Mouse (Mus musculus): ENCODE measurements around the gene Rps19bp1. TPM values are rescaled to one million over a fixed set of nuclear protein-coding genes. Genes with fewer than 3 reads are reported as not detected.
A peak's percentile ranks its signal among the peaks of the same experiment; 100 is the strongest.

Gene Rps19bp1
- total RNA-seq, 1 experiment from 2014 or later: 6.2 TPM

DNA sequence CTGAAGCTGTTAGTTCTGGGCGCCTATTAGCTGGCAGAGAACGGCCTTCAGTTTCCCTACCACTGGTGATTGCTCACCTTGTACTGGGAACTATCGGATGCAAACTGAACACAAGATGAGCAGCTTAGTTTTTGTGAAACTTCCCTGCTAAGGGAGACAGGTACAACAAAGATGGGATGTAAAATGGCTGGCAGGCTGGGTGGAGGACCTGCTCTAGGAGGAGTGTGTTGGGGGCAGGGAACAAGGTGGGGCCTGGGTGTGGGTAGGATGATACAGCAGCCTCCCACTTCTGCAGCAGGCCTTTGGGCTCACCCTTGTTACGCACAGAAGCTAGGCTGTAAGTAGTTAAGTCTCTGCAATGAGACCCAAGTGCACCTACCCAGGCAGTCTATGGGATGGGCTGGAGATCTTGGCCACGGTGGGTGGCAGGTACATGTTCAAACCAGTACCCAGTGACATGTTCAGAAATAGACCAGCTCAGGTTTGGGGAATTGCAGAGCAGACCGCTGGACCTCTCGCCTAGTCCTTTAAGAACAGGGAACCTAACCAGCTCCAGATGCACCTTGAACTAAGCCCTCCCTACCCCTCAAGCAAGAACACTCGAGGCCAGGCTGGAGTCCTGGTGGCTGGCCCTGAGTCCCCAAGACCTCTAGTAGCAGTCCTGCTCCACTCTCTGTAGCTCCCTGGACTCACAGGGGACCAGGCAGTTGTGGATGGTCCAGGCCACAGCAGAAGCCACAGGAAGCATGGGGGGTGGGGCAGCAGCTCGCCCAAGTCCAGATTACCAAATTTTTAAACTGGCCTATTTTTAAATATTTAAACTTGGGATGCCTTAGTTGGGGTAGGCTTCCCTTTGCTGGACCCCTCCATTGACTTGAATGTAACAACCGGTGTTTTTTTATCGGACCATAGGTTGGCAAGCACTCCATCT, 5.6 kb downstream of the Rps19bp1 start:
- no peak for ATAC-seq (ENCODE audit: extremely low read depth, insufficient number of reproducible peaks, low FRiP score, poor library complexity, severe bottlenecking)

DNA sequence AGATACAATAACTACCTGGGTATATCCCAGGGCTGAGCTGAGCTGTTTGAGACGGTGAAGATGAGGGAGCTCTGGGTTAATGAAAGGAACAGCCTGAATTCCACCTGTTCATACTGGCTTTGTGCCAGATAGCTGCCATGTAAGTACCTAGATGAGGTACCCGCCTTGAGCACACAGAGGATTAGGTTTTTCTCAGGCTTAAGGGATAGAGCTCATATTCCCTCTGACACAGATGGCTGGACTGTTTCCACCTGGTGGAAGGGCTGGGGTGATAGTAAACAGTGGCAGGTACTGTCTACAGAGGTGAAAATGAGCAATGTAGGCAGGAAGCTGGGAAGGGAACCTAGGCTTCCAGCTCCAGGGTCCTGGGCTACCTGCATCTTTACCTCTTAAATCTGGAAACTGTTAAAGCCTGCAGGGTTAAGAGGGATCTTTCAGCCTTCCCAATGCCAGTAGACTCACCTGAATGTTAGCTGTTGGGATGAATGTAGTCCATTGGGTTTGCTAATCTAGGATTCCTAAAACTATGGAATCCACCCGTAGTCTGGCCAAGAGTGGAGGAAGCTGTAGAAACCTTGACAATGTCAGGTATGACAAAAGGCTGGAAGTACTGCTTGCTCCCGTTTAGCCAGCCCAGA, 6.4 kb downstream of the Rps19bp1 start:
- ATAC-seq (ENCODE audit: extremely low read depth, insufficient number of reproducible peaks, low FRiP score, poor library complexity, severe bottlenecking): no peak

DNA sequence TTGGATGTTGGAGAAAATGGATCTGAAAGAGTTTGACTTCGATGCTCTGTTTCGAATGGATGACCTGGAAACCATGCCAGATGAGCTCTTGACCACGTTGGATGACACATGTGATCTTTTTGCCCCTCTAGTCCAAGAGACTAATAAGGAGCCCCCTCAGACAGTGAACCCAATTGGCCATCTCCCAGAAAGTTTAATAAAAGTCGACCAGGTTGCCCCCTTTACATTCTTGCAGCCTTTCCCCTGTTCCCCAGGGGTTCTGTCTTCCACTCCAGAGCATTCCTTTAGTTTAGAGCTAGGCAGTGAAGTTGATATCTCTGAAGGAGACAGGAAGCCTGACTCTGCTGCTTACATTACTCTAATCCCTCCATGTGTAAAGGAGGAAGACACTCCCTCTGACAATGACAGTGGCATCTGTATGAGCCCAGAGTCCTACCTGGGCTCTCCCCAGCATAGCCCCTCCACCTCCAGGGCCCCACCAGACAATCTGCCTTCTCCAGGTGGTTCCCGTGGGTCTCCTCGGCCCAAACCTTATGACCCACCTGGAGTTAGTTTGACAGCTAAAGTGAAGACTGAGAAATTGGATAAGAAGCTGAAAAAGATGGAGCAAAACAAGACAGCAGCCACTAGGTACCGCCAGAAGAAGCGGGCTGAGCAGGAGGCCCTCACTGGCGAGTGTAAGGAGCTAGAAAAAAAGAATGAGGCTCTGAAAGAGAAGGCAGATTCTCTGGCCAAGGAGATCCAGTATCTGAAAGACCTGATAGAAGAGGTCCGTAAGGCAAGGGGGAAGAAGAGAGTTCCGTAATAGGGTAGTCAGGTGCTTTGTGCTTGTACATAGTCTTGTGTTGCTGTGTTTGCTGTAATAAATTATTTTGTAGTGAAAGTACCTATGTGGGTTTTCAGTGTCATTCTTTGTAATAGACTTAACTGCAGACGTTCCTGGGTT, 7.2 kb downstream of the Rps19bp1 start:
- ATAC-seq (ENCODE audit: extremely low read depth, insufficient number of reproducible peaks, low FRiP score, poor library complexity, severe bottlenecking): no peak

DNA sequence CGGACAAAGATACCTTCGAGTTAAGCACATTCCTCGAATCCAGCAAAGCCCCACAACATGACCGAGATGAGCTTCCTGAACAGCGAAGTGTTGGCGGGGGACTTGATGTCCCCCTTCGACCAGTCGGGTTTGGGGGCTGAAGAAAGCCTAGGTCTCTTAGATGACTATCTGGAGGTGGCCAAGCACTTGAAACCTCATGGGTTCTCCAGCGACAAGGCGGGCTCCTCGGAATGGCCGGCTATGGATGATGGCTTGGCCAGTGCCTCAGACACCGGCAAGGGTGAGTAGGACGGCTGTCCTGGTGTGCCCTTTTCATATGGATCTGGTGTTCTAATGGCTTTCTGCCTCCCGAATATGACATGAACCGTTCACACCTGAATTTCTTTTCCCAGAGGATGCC, 7.9 kb downstream of the Rps19bp1 start:
- ATAC-seq (ENCODE audit: extremely low read depth, insufficient number of reproducible peaks, low FRiP score, poor library complexity, severe bottlenecking): no peak

DNA sequence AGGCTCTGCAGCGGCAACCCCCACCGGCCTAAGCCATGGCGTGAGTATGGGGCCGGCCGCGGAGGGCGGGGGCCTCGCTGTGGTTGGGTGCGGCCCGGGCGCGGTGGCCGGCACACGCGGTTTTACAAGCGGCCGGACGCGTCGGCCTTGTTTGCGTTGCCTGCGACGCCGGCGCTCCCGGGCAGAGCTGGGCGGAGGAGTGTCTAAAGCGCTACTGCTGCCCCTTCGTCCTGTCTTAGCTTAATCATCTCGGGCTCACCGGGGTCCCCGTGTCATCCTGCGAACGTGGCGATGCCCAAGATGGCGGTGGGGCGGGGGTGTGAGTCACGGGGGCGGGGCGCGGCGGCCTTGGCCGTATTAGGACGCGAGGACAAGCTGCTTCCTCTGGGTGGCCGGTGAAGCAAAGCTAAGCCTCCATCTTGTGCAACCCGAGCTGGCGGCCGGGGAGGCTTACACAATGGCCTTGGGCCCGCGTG, 8.4 kb downstream of the Rps19bp1 start:
- ATAC-seq (ENCODE audit: extremely low read depth, insufficient number of reproducible peaks, low FRiP score, poor library complexity, severe bottlenecking): peak; percentile 55

DNA sequence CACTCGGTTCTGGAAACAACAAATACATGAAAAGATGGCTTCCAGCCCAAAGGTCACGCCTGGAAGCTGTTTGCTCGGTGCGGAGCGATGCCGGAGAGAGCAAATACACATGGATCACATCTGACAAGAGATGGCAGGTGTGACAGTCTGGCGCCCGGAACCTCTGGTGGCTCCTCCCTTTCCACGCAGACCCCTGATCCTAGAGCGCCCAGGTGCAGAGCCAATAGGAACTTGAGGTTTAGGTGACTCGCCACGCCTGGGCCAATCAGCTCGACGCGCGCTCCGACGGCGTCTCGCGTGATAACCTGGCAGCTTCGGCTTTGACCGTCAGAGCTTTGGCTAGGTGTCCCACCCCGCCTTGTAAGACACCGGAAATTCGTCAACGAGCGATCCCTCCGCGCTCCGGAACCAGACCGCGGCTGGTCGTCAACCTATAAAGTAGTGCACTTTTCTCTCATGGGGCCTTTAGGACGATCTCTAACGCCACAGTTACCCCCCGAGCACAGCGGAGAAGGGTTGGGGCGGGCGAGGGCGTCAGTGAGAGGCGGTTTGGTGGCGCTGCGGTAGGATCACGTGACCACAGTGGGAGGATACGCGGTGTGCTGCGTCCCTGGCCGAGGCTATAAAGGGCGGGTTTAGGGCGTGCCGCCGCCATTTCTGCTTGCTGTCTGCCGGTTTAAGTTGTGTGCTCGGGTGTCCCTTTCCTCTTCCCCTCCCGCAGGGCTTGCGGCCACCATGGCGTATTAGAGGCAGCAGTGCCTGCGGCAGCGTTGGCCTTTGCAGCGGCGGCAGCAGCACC, 9.1 kb downstream of the Rps19bp1 start, which contains the start of gene Atf4:
Gene Atf4 (plus strand): TSS at position 338 of the 799 bp plus-strand sequence.
- ATAC-seq (ENCODE audit: extremely low read depth, insufficient number of reproducible peaks, low FRiP score, poor library complexity, severe bottlenecking): peak; percentile 80

DNA sequence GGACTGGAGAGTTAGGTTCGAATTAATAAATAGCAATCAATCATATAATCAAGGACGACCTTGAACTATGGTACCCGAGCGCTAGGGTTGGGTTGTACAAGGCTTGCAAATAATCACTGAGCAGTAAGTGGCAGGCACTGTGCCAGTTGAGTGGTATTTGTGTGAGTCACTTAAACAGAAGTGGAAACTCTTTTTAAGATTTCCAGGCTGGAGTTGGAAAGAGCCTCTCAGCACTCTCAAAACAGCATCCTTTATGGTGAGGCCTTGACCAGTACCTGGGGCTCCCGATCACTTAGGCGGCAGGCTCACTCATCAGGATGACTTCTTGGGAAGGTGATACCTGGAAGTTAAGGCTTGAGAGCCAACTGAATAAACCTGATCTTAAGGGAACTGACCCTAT, 9.9 kb downstream of the Rps19bp1 start:
- no peak for ATAC-seq (ENCODE audit: extremely low read depth, insufficient number of reproducible peaks, low FRiP score, poor library complexity, severe bottlenecking)

DNA sequence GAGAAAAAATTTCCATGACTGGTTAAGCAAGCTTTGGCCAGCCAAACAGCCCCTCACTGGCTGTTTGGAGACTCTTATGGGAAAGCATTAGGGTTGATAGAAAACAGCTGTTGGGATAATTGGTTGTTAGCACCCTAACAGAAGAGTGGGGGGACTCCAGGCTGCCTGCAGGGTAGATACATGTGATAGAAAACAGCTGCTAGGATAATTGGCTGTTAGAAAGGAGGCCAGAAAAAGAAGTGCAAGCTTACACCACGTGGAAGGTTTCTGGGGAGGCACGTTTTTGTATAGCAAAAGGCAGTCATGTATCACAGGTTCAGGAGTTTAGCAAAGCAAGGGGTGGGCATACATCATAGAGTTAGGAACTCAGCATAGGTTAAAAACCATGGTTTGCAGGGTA, 10.6 kb downstream of the Rps19bp1 start:
- no peak for ATAC-seq (ENCODE audit: extremely low read depth, insufficient number of reproducible peaks, low FRiP score, poor library complexity, severe bottlenecking)

DNA sequence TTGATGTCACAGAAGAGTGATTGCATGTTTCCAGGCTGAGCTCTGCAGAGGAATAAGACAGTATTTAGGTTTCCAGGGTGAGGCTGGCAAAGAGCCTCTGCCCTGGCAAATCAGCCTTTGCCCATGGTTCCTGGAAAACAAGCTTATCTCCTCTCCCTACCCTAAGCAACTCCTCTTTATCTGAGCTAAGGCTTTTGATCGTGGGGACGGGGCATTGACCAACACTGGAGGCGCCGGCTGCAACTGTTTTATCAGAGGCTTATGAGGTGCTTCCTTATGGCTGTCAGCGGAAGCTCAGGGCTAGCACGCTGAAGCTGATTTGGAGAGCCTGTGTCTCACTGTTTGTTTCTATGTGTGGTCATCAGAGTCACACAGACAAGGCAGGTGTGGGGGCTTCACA, 13.5 kb downstream of the Rps19bp1 start:
- no peak for ATAC-seq (ENCODE audit: extremely low read depth, insufficient number of reproducible peaks, low FRiP score, poor library complexity, severe bottlenecking)

DNA sequence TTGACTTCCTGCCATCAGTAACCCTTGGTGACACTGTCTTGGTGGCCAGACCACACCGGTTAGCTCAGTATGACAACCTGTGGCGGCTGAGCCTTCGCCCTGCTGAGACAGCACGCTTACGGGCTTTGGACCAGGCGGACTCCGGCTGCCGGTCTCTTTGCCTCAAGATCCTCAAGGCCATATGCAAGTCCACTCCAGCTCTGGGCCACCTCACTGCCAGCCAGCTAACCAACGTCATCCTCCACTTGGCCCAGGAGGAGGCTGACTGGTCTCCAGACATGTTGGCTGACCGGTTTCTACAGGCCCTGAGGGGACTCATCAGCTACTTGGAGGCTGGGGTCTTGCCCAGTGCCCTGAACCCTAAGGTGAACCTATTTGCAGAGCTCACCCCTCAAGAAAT, 14.4 kb downstream of the Rps19bp1 start:
- no peak for ATAC-seq (ENCODE audit: extremely low read depth, insufficient number of reproducible peaks, low FRiP score, poor library complexity, severe bottlenecking)

DNA sequence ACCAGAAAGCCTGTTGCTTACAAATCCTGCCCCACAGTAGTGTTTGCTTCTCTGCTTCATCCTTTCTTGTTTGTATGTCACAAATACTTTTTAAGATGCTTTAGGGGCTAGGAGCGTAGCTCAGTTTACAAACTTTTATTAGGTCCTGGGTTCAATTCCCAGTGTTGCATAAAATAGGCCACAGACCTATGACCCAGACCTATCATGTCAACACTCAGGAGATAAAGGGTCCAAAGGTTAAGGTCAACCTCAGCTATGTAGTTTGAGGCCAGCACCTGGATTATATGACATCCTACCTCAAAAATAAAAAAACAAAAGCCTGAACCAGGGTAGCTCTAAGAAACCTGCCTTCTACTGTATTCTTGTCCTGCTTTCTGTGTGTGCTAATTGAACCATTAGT, 15.5 kb downstream of the Rps19bp1 start:
- no peak for ATAC-seq (ENCODE audit: extremely low read depth, insufficient number of reproducible peaks, low FRiP score, poor library complexity, severe bottlenecking)

DNA sequence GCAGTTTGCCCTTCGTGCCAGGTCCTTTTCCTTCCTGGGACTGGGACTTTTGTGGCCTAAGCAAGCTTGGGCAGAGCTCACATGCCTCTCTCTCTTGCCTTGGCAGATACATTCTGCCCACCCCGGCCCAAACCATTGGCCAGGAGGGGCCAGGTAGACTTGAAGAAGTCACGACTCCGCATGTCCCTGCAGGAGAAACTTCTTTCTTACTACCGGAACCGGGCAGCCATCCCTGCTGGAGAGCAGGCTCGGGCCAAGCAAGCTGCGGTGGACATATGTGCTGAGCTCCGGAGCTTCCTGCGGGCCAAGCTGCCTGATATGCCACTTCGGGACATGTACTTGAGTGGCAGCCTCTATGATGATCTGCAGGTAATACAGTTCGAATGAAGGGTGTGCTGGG, 16.0 kb downstream of the Rps19bp1 start:
- no peak for ATAC-seq (ENCODE audit: extremely low read depth, insufficient number of reproducible peaks, low FRiP score, poor library complexity, severe bottlenecking)

DNA sequence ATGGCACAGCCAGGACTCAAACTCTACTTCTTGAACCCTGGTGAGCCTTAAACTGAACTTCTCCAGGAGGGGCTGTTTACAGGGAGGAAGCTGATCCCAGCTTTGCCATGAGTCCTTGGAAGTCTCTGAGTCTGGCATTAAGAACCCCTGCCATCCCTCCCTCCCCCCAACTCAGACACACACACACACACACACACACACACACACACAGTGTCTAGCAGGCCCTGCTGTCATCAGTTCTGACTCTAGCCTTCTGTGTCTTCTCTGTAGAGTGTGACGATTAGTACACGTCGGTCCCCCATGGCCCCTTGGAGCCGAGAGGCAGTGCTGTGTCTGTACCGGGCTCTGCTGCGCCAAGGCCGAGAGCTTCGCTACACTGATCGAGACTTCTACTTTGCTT, 28.6 kb downstream of the Rps19bp1 start, which contains the start of gene AC140267.1:
Gene AC140267.1 (plus strand): TSS at position 301 of the 400 bp plus-strand sequence.
- ATAC-seq (ENCODE audit: extremely low read depth, insufficient number of reproducible peaks, low FRiP score, poor library complexity, severe bottlenecking): no peak

DNA sequence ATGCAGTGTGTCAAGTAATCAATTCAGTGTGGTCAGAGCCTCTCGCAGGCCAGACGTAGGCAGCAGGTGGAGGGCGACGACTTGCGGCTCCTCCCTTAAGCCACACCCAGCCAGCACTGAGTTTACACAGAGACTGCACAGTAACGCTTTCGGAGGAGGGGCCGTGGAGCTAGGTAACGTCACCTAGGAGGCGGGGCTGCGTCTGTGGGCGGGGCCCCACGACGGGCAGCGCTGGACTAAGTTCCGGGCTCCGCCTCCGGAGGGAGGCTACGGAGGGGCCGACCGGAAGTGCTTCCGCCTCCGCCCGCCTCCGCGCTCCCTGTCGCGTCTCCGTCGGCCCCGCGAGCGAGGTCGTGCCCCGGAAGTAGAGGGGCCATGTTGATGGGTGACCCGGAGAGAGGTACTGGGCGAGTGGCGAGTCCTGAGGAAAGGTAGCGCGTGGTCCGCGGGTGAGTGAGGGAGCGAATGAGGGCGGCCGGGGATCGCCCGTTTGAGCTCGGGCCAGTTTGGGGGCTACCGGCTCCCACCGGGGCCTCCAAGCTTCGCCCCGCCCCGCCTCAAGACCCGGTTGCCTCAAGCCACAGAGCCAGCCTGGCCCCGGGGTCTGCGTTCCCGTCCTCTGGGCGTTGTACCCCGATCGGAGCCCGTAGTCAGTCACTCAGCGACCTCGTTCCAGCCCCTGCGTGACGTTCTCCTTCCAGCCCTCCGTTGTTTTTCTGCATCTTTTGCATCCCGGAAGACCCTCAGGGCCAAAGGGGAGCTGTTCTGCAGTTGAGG, 30.2 kb downstream of the Rps19bp1 start, which contains the start of gene Mief1:
Gene Mief1 (plus strand): TSS at position 286 of the 777 bp plus-strand sequence.
- ATAC-seq (ENCODE audit: extremely low read depth, insufficient number of reproducible peaks, low FRiP score, poor library complexity, severe bottlenecking): peak; percentile 97

DNA sequence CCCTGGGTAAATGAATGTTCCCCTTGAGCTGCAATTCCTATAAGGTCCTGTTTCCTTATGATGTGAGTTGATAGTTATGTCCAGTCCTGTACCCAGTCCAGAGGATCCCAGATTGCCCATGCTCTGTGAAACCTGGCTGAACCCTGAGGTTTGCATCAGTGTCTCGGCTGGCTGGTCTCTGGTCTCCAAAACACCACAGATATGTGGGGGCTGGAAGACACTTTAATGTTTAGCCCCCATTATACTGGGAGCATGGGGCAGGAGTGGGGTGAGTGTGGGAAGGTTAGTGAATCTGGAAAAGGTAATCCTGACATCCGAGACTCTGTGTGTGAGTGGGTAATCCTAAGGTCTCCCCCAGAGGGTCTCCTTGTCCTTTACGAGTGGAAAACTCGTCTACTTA, 31.1 kb downstream of the Rps19bp1 start:
- ATAC-seq (ENCODE audit: extremely low read depth, insufficient number of reproducible peaks, low FRiP score, poor library complexity, severe bottlenecking): no peak

DNA sequence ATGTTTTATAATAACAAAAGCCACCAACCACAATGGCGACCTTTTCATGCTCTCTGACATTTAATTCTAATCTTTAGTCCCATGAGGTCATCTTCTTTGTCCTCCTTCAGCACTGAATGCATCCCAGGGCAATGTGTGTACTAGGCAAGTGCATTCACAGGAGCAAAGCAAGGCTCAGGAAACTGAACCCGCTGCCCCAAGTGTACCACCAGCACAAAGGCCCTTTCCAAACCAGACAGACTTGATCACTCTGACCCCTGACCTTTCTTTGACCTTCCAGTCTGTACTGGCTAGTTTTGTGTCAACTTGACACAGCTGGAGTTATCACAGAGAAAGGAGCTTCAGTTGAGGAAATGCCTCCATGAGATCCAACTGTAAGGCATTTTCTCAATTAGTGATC, 31.8 kb downstream of the Rps19bp1 start:
- no peak for ATAC-seq (ENCODE audit: extremely low read depth, insufficient number of reproducible peaks, low FRiP score, poor library complexity, severe bottlenecking)

DNA sequence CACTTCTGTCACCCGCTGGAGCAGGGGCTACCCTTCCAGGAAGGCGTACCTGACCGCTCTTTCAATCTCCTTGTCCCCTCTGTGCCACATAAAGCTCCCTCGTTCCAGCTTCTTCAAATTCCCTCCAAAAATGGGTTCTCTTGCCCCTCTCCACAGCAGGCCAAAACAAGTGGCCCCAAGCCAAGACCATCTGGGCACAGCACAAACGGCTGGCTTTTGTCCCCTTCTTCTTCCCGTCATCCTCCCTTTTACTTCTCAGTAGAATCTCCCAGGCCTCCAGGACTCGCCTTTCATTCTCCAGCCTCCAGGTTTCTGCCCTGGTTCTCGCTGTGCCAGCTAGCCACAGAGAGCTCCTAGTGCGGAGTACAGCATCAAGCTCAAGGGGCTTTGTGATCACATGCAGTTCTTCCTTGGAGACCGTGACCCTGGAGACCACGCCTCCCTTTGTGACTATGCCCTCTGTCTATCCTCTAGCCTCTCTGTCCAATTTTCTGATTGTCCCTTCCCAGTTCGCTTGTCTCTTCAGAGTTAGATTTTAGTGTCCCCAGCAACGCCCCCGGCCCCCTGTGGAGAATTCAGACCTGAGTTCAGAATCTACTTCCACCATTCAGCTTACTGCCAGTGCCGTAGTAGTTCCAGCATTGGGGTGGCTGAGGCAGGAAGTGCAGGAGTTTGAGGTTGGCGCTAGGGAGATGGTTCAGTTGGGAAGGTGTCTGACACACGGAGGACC, 35.9 kb downstream of the Rps19bp1 start:
- ATAC-seq (ENCODE audit: extremely low read depth, insufficient number of reproducible peaks, low FRiP score, poor library complexity, severe bottlenecking): no peak
